Mouse (Mus musculus): ENCODE results near the gene Dnaaf5.

GRCm38 (mm10) chr5:139189726-139190125, 39.7 kb downstream of the Dnaaf5 start:
- TF ChIP-seq POLR2A (IDR thresholded peaks at IDR 0.05; ENCODE audit: borderline replicate concordance, extremely low read depth, low read depth, low read length) = no peak
- TF ChIP-seq CTCF (IDR thresholded peaks at IDR 0.05; ENCODE audit: insufficient read depth, low read length) = no peak
